Mouse (Mus musculus) thymus, adult 18-20 months (tissue): ENCODE measurements at regions not wholly inside any gene's neighbourhood (a gene's known extent, or its start where the extent isn't known, plus 50 kb on each side); places are given as distances from the start of the nearest gene placed in this dataset.

Source experiments
- DNase-seq, 2 experiments: peaks; one replicate each; pipeline ENCODE4 v3.0.0; 2022; ENCODE audit warnings: mixed read lengths in 2 of 2

DNA sequence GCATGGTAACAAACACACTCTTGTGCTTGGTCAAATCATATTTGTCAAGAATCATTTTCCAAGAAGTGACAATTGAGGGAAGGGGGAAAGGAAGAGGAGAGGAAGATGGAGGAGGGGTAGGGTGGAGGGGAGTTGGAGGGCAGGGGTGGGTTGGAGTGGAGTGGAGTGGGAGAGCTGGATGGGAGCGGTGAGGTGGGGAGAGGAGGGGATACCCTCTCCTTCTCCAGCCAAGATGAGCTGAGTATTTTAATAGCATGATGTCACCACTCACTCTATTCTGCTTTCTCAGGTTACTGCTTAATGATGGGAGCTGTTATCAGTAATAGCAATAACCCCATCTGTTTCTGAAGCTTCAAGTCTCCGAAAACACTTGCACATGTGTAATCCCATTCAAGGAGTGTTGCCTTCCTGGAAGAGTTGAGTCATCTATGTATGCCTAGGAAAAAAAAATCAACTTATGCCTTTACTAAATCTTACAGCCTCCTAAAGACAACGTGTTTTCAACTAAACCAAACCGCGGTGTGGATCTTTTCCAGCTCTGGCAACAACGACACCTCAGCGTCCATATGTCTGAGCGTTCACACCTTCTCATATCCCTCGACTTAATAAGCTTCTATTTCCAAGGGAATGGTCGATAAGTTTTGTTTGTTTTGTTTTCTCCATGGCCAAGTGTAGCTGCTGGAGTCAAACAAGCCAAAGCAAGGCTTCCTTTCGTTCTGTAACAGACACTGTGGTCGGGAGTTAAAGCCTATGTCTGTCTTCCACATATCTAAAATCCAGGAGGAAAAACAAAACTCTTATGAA lies 187.0 kb upstream of the Mgmt start:
- no peak for DNase-seq

DNA sequence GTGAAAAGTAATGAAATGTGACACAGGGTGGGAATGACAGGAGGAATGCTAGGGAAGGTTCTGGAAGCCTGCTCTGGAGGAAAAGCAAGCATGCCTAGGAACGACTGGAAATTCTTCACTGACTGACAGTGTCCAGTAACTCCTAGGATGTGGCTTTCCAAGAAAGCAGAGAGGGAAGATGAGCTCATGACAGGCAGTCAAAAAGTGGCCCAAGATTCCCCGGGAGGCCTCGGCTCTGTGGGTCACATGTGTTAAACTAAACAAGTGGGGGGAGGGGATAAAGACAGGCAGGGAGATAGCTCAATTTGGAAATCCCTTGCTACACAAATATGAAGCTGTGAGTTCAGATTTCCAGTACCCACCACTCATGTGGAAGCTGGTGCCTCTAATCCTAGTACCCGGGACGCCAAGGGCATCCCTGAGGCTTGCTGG lies 186.4 kb upstream of the Mgmt start:
- DNase-seq, result no peak

DNA sequence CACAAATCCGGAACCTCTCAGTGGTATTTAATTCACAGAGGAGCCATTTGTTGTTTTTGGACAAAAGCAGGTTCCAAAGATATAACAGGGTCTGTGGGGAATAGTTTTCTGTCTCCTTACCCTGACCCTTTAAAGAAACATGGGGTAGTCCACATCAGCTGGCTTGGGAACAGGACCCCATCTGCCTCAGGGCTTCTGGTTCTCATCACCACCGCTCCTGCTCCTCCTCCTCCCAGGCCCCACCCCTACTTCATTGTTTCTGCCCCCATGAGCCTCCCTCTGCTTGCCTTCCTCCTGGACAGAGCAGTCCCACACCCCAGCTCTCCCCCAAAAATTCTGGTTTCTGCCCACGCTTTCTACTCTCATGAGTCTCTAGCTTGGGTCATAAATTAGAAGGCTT lies 183.8 kb upstream of the Mgmt start:
- no peak for DNase-seq

DNA sequence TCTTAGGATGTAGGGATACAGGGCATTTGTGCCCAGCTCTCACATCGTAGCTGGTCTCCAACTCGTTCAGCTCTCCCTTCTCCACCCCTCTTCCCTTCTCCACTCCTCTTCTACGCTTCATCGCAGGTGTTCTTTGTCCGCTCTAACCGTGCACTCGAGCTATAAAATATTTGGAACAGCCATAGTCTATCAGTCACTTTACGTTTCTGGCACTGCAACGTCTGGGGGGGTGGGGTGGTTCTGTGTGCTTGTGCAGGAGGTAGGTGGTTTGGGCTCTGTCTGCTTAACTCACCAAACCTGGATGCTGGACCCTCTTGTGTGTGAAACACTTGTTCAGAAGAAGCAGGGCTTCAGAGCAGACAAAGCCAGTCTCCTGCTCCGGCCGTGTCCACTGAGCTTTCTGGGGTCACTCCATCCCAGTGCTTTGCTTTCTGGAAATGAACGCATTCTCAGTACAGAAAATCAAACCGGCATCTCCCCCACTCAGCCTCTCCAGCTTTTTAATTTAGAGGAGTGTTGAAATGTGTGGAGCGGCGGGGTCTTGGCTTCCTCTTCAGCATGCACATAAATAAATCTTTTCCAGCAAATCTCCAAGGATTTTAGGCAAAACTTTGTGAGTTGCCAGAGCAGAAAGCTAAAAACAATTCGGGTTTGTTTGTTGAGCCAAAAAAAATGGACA lies 181.3 kb upstream of the Mgmt start:
- no peak for DNase-seq

DNA sequence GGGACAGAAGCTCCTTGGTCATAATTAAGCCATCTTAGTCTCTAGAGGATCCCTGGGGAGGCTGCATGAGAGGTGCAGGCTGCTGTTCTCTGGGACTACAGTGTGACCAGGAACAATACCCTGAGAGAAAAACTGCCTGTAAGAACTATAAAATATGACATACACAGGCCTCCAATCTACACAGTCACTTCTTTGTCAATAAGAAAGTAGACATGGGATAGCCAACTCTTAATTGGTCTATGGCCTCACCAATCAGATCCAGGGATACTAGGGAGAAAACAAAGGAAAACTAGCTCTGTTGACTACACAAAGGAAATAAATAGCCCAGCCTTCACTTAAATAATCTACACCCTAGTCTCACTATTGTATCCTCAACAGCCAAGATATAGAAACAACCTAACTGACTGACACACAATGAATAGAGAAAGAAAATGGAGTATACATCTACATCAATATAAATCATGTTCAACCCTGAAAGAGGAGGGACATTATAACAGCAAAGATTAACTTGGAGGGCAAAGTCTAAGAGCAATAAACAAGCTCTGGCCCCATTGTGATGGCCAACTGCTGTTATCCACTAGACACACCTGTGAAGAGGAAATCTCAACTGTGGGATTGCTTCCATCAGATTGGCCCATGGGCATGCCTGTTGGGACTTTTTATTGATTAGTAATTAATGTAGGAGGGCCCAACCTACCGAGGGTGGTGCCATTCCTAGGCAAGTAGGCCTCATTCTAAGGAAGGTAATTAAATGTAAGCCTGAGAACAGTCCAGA lies 166.6 kb upstream of the Mgmt start:
- no peak for DNase-seq

DNA sequence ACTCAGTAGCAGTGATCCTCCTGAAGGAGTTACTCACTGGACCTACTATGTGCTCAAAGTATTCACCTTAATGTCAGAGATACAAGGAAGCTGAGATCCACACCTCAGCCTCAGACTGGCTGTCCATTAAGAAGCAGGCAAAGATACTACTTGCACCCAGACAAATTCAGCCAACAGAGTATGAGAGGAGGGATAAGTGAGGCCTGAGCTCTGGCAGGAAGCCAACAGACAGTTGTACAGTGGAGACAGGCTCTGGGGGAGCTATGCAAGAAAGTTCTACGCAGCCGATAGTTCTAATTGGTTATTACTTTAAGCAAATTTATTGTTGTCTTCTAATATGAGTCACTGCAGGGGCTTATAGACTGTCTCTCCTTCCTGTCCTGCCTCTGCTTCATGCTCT lies 152.2 kb upstream of the Mgmt start:
- DNase-seq, result no peak

DNA sequence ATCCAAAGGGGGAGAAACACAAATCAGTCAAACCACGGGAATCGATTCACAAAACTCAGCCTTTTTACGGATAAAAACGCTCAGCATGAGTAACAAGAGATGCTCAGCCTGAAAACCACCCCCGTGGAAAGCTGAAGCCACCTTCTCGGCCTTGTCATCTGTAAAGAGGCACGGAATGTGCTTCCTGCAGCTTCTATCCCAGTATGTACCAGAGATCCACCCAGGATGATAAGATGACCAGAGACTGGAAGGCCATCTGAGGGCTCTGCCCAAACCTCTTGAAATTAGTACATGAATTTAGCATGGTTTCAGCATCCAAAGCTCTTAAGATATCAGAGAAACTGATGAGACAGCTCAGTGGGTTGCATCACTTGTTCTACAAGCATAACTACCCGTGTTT lies 149.0 kb upstream of the Mgmt start:
- DNase-seq, result no peak

DNA sequence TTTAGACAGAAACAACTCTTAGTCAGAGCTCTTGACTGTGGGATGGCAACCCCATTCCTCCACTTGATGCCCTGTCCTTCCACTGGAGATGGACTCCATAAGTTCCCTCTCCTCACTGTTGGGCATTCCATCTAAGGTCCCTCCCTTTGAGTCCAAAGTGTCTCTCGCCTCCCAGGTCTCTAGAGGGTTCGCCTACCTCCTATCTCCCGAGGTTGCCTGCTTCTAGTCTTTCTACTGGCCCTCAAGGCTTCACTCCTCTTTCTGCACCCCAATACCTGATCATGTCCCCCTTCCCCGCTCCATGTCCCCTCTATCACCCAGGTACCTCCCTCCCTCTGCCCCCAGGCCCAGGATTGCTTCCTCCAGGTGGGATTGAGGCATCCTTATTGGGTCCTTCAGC lies 142.9 kb upstream of the Mgmt start:
- no peak for DNase-seq

DNA sequence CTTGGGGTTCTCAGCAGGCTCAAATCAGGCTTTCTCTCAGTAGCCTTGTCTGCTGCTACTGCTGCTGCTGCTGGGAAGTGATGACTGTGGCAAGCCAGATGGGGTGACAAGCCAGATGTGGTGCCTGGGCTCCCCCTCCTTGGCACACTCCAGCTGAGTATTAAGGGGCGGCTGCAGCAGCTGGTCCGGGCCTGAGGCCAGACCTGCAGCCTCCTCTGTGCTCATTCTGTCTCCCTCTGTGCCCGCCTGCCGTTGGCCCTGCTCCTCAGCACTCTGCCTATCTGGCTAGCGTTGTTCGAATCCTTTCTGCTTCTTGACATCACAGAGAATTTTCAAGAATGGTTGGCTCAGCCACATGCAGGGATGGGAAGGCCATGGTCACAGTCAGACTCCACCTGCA lies 139.6 kb upstream of the Mgmt start:
- DNase-seq, result no peak

DNA sequence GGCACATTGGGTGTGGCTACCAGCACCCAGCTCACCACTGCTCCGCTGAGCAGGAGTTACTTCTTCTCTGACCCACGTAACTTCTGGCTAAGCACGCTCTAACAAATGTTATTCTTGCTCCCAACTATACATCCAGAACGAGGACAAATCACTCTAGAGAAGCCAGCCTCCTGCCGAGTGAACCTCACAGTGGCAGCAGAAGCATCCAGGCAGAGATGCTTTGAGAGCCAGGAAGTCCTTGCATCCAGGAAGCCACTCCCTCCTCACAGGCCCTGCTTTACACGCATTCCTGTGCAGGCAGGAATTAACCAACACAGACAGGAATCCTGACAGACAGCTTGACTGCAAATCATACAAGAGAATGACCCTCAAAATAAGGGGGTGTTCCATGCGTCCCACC lies 129.4 kb upstream of the Mgmt start:
- no peak for DNase-seq

DNA sequence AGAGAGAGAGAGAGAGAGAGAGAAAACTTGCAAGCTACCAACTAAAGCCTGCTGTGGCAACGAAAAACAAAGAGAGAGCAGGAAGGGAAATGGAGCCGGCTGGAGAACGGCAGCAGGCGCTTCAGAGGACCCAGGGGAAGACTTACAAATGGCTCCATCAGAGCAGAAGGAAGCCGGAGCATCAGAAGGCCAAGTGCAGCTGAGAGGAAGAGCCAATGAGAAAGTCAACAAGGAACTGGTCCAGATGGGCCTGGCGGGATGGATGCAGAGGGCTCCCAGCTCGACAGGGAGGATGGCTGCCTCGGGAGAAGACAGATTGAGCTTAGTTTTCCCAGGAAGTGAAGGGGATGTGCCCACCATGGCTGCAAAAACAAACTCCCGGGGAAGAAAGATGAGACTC lies 127.2 kb upstream of the Mgmt start:
- DNase-seq, result no peak

DNA sequence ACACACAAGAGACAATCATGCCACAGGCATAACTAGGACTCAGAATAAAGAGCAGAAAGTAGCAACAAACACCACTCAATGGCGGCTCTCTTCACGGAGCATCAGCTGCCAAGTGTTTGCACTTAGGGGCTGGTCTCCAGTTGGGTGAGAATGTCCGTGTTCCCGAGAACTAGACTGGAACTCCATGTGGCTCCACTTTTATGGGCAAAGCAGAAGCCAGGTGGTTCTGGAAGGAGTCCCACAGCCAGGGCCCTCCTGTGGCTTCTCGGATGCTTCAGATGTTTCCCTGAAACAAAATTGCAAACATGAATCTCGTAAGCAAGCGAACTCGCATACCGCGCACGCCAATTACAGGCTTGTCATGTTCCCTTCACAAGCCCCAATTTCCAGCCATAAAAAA lies 113.7 kb upstream of the Mgmt start:
- DNase-seq, result no peak

DNA sequence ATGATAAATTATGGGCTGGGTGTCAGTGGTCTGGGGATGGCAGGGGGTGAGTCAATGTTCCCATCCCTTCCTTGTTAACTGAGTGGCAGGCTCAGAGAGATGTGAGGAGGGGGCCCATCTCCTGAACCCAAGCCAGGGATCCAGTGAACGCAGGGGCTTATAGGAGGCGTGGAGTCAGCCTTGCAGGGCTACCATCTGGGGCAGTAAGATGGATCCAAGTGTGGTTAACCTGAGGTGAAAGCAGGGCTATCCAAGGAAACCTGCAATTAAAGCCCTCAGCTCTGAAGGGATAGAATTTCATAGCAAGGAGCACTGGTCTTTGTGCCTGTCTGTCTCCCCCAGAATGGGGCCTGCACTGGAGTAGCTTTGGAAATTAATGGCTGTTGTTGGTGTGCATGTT lies 103.3 kb upstream of the Mgmt start:
- DNase-seq, result no peak

DNA sequence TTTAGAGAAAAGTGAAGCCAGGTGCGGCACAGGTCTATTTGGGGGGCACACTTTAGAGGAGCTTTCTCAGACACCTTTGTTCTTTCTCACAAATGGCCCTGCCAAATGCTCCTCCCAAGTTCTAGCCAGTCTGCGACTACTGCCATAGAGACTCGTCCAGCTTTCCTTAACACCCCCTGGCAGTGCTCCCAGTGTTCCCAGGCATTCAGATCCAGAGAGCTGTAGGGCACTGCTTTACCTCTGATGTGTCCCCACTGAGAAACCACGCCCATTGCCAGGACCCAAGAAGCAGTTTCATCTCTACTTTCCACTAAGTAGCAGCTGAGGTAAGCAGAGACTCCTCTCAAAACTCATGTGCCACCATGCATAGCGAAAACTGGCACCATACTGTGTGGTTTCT lies 102.3 kb upstream of the Mgmt start:
- DNase-seq, result no peak

DNA sequence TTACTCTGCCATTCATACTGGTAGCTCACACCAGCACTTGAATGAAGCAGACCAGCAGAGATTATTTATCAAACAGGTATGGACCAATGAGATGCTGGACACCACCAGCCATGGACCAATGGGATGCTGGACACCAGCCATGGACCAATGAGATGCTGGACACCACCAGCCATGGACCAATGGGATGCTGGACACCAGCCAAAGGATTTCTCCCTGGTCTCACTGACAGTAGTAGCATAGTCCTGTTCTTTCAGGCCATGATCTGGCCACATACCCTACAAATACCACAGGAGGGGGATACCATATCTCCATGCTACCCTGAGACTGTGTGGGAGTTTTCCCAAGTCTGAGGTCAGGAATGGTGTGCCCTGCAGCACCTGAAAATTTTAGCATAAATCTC lies 98.0 kb upstream of the Mgmt start:
- DNase-seq, result no peak

DNA sequence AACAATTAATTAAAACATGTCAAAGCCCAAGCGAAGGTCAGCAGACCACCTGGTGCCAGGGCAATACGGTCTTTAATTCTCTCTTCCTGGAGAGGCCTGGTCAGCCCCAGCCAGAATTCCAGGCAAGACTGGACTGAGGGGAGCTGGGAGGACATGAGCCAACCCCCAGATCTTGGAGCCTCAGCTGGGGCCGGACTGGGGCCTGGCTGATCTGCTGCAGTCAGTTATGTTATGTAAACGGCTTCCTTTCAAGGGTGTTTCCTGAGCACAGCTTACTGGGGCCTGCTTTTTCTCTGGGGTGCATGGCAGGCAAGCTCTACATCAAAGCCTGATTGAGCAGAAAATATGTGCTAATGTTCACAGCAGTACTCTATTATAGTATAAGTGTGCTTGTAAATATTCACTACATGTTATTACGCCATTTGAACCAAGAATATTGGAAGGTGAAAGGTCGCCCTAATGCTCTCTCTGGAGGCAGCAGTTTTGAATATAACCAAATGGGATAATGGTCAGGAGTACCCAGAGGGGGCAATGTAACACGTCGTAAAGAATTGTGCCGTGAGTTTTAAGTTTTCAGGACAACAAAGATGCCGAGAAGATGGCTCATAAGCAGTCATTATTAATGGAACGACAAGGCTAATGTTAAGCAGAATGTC lies 96.5 kb upstream of the Mgmt start:
- DNase-seq, result no peak

DNA sequence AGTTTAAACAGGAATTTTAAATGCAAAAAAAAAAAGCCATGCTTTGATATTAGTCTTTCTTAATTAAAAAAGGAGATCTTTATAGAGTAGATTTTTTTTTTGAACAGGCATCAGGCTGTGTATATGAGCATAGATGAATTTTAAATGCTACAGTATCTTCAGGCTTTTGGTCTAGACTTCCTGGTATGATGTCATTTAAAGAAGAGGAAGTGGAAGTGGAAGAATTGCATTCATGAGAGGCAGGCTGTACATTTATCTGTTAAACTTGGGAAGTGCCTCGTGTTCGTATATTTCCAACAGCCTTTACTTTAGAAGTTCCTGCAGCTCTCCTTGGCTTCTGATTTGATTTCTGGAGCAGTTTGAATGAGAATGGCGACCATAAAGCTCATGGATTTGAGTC lies 95.8 kb upstream of the Mgmt start:
- DNase-seq, result no peak

DNA sequence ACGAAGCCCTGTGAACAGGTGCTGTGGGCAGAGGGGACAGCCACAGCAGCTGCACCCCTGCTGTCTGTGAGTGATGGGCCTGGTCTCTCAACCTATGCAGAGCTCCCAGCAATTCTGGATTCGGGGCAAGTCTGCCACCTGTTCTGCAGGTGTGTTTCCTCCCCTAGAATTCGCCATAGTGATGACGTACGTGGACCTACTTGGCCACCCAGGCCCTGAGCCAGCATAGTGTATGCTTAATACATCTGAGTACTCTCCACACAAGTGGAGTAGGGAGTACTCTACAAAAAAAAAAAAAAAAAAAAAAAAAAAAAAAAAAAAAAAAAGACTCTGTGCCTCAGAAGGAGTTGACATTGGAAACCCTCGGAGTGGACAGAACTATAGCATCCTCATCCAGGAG lies 87.3 kb upstream of the Mgmt start:
- DNase-seq, result no peak

DNA sequence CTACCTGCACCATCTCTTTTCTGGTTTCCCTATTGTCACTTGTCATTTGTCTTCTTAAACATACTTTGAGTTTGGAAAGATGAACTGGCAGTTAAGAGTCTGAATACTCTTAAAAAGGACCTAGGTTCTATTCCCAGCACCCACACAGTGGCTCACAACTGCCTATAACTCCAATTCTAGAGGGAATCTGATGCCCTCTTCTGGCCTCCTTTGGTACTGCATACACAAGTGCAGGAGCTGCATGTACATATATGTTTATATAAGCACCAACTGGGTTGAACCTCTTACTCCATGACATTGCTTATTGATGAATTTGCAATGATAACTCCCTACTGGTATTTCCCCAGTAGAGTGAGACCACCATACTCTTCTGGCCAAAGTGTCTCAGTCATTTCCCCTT lies 86.4 kb upstream of the Mgmt start:
- no peak for DNase-seq

DNA sequence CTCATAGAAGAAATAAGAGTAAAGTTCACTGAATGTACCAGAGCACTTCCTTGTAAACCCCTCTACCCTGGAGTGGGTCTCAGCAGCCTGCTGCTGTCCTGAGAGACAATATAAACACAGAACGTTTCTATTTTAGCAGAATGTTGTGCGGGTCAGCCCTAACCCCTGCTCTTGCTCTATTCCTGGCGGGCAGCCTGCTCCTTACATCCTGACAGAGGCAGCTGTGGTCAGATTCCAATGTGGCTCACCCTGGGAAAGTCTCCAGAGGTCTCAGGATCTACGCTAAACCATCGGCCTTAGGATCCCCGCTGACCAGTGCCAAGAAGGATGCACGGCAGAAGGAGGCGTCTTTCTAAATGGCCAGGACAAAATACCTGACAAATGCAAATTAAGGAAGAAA lies 84.8 kb upstream of the Mgmt start:
- DNase-seq, result no peak

DNA sequence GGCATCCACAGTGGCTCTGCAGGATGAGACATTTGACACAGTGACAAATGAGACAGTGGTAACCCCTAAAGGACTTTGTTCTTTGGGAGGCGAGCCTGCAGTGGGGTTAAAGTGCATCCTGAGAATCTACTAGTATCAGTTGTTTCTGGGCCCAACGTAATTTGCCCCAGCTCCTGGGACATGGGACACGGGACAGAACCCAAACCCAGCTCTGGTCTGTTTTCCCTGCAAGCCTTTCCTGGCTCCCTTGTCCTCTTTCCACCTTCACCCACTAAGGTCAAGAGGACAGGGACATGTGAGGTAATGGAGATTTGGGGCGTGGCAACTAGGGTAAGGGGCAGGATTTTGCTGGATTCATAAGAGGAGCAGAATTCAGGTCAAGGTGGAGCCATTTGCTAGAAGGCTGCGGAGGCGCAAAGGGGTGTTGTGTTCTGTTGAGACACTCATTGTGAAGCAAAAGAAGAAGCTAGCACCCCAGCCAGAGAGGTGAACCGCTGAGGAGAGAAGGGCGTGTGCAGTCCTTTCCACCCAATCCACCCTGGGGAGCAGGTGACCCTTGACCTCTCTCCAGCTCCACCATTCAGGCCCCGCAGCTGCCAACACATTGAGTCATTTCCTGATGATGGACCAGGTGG lies 80.6 kb upstream of the Mgmt start:
- DNase-seq, result no peak

DNA sequence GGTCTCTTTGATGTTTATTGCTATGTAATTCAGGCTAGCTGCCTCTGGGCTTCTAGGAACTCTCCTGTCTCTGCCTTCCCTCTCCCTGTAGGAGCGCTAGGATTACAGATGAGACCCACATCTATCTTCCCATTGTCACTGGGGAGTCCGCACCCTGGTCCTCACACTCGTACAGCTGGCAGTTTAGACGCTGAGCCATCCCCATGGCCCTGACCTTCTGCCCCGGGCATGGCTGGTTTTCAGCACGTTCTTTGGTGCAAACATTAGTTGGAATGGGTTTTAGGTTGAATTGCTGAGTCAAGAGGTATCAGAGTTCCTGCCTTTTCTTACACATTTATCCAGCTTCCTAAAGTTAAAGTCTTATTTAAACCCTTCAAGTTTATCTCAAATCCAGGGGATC lies 79.7 kb upstream of the Mgmt start:
- DNase-seq, result no peak

DNA sequence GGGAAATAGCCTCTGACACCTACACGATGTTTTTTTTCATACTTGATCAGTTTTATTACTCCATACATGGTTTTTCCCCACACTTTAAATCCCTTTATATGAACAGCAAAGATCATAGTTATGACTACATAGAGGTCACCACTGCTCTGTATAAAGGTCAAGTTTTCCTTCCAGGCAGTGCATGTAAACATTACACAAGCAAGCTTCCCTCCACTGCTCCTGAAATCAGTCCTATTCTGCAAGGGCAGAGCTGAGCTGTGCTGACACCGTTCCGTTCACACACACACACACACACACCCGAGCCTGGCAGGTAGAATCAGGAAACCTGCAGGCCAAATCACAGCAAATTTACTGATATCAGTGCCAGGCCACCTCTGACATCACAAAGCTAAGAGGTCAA lies 74.1 kb upstream of the Mgmt start:
- no peak for DNase-seq
